Mouse (Mus musculus): ENCODE data around the gene Cux2. TPM values are rescaled to one million over a fixed set of nuclear protein-coding genes. Genes with fewer than 3 reads are reported as not detected.

The Cux2 gene
- total RNA-seq (2015) (0.25 and 0.27 TPM in 2 replicates), total RNA-seq (2017) (0.16 and 0.22 TPM in 2 replicates)

DNA sequence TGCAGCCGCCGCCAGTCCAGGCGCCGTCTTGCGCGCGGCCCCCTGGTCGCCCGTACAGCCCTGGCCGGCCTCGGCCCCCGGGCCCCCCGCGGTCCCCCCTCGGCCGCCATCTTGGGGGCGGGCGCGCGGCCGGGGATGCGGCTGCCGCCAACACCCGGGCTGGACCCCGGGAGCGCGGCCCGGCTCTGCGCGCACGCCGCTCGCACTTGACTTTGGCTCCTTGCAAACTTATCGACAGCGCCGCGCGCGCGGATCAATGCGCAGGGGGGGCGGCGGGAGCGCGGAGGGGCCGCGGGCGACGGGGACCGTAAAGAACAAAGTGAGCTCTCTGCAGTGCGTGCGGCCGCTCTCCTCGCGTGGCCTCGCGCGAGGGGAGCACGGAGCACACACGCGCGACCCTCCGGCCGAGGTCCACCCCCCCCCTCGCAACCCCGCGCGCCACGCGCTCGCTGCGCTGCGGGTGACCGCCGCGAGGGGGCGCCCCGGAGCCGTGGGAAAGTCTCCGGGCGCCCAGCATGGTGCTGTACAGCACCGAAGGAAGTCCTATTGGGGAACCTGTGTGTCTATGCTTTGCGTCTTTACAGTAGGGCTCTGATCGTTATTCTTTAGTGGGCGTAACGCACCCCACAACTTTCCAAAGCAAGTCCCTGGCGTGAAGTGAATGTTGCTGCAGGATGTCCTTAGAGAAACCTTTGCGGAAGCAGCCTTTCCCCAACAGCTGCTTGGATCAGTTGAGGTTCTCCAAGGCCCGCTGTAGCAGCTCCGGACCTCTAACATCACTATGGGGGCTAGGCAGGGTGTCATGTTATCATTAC is at the start of gene Cux2:
Gene Cux2, minus strand, starts transcription at position 86 of the 815 bp plus-strand sequence.
- peak; percentile 52; the same call in 1 of the 2 replicates for ATAC-seq (ENCODE audit: poor library complexity, severe bottlenecking)

DNA sequence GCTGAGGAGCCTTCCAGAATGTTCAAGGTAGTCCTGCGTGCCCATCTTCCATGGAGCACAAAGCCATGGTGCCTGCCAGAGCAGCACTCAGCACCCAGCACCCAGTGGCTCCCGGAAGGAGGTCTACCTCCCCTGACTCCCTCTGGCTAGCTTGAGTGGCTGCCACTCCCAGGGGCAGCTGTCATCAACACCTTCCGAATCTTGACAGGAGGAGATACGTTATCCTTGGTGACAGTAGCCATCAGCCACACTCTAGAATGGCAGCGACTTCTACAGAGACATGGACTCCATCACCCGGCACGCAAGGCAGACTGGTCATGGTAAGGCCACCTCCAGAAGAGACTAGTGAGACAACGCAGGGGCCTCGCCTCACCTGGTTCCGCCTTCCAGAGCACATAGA is 44.5 kb upstream of the Cux2 start:
- ATAC-seq (ENCODE audit: poor library complexity, severe bottlenecking): no peak

DNA sequence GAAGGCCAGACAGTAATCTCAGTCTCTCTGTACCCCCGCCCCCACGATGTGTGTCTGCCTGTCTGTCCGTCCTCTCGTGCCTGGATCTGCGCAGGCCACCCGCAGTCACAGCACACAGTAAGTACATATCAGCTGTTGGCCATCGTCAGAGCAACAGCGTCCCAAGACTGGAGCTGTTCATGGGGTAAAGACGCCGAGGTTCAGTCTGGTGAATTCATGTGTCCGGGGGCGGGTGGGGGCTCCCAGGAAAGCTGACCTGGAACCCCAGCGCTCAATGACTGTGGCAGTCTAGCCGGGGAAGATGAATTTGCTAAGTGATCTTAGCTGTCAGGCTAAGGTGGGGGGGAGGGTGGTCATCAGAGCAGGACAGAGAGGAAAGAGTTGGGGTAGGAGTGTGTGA is 43.8 kb upstream of the Cux2 start:
- ATAC-seq (ENCODE audit: poor library complexity, severe bottlenecking): no peak

DNA sequence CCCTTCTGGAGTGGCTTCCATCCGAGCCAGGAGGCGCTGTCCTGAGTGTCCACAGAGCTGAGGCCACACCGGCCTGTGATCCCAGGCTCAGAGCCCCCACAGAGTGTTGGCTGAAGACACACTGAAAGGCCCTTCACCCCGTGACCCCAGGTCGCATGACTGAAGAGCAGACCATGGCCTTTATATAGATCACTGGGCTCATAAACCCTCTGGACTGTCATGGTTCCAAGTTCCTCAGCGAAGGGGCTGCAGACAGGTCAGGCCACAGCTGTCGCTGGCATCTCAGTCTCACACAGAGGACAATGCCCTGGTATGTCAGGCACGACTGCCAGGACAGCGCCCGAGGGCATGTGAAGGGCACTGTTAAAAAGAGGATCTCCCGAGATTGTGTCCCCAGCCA is 42.9 kb upstream of the Cux2 start:
- ATAC-seq (ENCODE audit: poor library complexity, severe bottlenecking): no peak

DNA sequence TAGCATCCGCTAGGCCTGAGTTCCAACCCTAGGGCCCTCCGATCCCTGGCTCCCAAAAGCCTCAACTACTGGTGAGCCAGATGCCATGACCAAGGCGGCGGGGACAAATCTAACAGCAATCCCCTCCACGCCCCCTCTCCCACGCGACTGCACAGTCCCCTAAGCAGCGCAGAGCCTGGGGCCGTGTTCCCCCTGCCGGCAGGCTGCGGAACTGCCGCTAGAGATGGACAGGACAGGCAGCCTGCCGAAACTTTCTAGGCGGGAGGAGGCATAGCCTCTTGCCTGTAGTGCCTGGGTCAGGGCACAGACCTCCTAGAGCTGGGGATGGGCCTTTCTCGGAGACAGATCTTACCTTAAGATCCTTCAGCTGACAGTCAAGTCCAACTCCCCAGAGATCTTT is 41.2 kb upstream of the Cux2 start:
- ATAC-seq (ENCODE audit: poor library complexity, severe bottlenecking): peak; percentile 87

DNA sequence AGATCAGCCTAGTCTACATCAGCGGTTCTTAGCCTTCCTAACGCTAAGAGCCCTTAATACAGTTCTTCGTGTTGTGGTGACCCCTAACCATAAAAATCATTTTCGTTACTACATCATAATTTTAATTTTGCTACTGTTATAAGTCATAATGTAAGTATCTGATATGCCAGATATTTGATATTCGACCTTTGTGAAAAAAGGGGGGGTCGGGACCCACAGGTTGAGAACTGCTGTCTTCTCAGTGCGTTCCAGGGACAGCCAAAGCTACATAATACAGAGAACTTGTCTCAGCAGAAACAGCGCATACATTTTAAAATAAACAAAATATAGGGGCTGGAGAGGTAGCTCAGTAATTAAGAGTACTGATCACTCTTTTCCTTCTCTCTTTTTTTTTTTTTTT is 39.8 kb upstream of the Cux2 start:
- no peak for ATAC-seq (ENCODE audit: poor library complexity, severe bottlenecking)

DNA sequence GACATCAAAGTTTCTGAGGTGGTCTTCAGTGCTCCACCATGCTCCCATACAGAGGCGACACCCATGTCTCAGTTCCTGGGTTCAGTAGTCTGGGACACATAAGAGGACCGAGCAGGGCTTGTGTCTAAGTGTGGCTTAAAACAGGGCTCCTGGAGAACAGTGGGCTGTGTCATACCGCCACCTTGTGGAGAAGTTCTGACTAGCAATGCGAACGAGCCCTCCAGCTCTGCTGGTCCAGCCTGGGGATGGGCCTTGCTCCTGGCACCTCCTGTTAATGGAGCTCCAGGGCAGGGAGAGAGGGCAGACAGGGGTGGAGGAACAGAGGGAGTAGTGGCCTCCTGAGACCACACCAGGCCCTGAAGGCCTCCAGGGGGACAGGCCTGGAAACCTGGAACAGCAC is 39.0 kb upstream of the Cux2 start:
- peak; percentile 94 for ATAC-seq (ENCODE audit: poor library complexity, severe bottlenecking)

DNA sequence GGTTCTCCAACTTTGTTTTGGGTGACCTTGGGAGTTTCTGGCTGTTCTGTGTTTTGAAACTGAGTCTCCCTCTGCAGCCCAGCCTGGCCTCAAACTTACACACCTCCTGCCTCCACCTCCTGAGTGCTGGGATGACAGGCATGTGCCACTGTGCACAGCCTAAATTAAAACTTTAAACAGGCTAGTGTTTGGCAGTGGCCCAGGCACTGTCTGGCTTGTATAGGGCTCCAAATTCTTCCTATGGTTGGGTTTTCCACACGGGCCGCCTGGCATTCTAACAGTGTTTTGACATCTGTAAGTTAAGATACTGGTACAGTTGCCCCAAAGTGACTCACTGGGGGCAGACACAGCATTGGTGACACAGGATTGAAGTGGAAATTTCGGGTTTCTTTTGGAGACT is 36.2 kb upstream of the Cux2 start:
- ATAC-seq (ENCODE audit: poor library complexity, severe bottlenecking): no peak

DNA sequence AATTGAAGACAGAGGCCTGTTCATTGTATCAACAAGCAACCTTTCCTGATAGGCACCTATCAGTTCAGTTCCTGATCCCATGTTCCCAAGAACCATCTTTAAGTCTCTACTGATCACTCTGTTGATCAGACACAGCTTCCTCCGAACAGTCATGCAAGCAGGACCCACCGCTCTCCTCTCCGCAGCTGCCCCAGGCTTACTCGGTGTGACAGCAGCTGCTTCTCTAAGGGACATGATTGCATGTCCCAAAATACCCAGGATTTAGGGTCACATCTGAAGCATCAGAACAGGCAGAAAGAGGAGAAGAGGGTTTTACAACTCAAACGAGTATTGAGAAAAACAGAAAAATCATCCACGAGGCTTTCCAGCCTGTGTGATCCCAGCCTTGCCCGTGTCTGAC is 35.4 kb upstream of the Cux2 start:
- no peak for ATAC-seq (ENCODE audit: poor library complexity, severe bottlenecking)

DNA sequence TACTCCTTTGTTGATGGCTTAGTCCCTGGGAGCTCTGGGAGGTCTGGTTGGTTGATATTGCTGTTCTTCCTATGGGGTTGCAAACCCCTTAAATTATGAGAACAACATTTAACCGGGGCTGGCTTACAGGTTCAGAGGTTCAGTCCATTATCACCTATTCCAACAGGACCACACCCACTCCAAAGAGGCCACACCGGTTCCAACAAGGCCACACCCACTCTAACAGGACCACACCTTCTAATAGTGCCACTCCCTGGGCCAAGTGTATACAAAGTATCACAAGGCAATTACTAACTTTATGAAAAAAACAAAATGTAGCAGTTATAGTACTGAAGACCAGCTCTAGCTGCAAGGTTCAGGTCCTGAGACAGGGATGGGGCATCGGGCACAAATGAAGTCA is 34.6 kb upstream of the Cux2 start:
- no peak for ATAC-seq (ENCODE audit: poor library complexity, severe bottlenecking)

DNA sequence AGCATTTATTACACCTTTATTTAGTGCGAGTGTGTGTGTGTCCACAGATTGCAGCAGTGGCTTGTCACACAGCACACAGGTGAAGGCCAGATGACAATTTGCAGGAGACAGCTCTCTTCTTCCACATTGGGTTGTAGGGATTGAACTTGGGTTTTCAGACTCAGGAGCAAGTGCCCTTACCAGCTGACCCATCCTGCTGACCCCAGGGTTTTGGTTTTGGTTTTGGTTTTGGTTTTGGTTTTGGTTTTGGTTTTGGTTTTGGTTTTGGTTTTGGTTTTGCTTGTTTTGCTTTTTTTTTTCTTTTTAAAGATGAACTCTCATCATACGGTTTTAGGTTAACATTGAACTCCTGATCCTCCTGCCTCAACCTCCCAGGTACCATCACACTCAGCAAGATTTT is 33.4 kb upstream of the Cux2 start:
- no peak for ATAC-seq (ENCODE audit: poor library complexity, severe bottlenecking)

DNA sequence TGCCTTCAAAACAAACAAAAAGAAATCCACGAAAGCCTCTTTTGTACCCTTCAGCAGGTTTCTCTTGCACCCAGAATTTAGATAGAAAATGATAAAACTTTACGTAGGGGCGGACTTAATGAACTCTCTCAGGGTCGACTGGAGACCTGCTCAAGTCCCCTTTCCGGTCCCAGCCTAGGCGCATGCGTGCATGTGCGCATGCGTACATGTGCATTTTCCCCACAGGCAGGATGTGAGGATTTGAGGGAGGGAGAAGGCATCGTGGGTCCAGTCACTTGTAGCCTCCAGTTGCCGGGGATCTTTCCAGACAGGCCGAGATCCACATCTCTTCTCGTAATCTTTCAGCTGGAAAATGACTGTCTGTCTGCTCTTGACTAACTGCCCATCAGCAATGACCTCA is 31.6 kb upstream of the Cux2 start:
- ATAC-seq (ENCODE audit: poor library complexity, severe bottlenecking): no peak

DNA sequence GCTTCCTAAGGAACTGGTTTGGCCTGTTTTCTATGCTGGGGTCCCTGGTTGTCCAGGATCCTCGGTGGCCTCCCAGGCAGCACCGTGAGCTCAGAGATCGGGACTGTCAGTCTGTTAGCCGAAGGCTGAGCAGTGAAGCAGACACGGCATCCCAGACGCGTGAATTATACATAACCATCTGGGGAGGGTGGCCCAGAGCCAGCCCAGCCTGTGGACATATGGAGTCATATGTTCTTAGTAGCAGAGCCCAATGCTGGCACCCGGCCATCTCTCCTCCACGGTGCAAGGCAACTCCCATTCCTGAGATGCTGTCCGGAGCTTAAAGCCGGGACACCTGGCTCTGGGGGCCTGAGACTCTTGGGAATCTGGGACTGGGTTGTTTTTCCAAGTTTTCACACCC is 31.0 kb upstream of the Cux2 start:
- ATAC-seq (ENCODE audit: poor library complexity, severe bottlenecking): no peak

DNA sequence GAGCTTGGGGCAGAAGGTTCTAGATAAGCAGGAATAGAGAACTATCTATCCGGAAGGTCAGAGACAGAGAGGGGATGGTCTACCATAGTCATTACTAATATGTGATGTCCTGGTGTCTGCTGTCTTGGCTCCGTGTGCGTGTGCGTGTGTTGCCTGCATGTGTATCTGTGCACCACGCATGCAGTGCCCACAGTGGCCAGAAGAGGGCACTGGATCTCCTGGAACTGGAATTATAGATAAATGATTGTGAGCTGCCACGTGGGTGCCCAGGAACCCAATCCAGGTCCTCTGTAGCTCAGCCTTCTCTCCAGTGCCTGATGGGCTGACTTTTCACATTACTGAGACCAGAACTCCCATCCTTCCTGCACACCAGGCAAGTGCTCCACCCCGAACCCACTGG is 29.9 kb upstream of the Cux2 start:
- ATAC-seq (ENCODE audit: poor library complexity, severe bottlenecking): no peak

DNA sequence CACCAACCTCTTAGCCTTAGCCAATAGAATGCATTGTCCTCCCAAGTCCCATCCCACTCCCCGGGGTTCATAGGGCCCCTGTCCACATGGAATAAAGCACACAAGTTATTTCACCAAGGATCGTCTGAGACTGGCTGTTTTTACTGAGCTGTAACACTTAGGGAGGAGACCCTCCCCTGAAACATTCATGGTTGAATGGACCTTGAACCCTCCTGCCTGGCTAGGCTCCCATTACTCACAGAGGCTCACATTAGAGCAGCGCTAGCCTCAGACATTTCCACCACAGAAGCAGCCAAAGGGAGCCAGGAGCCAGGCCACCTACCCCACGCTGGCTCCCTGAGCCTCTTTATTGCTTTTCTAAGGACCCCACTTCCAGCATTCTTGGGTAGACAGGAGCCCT is 27.3 kb upstream of the Cux2 start:
- ATAC-seq (ENCODE audit: poor library complexity, severe bottlenecking): no peak

DNA sequence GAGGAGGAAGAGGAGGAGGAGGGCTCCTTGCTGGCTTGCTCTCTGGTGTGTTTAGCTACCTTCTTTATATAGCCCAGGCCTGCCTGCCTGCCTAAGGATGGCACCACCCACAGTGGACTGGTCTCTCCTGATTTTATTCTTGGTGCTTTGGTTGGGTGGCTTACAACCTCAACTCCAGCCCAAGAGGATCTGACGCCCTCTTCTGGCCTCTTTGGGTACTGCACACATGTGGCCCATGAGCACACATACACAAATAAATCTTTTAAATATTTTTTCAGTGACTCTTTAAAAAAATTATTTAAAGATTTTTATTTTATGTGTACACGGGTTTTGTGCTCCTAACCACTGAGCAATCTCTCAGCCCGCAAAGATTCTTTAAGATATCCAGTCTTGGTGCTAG is 25.8 kb upstream of the Cux2 start:
- ATAC-seq (ENCODE audit: poor library complexity, severe bottlenecking): no peak

DNA sequence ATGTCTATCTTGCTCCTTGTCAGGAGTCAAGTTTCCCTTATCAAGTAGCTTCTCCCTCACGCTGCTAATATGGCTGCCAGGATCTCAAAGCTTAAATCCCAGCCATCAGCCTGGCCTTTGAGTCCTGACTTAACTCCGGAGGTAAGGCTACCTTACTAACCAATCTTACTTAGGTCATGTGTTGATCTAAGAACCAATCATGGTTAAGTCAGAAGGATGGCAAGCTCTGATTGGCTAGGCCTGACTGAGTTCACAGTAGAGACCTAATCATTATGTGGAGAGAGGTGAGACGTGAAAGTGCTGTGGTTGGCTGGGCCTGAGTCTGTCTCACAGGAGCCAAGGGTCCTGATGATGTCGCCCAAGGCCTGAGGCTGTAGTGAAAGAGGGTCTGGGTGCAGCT is 22.1 kb upstream of the Cux2 start:
- no peak for ATAC-seq (ENCODE audit: poor library complexity, severe bottlenecking)

DNA sequence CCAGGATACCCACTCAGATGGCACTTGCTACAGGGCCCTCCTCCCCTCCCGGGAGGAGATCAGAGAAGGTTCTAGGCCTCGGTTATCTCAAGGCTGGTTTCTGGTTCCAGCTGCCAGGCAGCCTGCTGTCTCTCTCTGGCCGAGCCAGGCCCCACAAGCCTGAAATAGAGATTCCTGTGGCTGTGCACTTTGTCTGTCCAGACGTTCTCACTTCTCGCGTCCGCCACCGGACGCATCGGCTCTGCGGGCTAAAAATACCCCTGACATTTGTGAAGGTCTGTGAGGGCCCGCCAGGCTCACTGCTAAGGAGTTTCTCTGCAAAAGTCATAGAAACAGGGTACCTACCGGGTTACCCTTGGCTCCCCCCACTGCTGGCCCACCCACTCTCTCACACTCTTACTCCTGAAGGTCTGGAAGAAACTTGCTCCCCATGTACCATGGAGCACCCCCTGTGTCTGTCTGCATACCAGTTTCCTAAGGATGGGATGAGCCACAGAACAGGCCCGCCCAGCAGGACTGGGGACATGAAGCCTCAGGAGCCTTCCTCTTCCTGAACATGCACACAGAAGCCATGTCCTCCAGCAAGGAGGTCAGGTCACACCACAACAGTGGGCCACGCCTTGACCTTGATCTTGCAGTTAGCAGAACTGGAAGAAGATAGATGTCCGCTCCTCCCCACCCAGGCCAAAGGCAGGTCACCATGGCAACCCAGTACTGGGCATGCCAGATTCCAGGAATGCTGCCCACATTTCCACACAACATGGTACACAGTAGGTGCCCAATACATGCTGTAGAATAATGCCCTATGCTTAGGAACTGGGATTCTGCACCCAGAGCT is 21.3 kb upstream of the Cux2 start:
- no peak for ATAC-seq (ENCODE audit: poor library complexity, severe bottlenecking)

DNA sequence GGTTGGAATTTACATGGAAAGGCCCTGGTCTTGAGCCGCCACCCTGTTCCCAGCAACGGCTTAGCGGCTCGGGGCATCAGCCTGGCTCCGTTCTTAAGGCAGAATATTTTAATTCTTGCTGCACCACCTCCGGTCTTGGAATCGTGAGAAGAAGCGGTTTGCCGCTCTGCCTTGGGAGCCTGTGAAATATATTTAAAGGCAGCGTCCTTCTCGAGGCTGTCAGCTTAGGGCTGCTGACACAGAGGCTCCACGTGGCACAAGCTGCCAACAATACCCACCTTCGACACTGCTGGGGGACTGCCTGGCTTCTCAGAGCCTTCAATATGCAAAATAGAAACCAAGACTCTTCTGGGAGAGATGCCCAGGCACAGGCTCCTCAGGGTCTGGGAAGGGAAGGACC is 18.7 kb upstream of the Cux2 start:
- ATAC-seq (ENCODE audit: poor library complexity, severe bottlenecking): no peak

DNA sequence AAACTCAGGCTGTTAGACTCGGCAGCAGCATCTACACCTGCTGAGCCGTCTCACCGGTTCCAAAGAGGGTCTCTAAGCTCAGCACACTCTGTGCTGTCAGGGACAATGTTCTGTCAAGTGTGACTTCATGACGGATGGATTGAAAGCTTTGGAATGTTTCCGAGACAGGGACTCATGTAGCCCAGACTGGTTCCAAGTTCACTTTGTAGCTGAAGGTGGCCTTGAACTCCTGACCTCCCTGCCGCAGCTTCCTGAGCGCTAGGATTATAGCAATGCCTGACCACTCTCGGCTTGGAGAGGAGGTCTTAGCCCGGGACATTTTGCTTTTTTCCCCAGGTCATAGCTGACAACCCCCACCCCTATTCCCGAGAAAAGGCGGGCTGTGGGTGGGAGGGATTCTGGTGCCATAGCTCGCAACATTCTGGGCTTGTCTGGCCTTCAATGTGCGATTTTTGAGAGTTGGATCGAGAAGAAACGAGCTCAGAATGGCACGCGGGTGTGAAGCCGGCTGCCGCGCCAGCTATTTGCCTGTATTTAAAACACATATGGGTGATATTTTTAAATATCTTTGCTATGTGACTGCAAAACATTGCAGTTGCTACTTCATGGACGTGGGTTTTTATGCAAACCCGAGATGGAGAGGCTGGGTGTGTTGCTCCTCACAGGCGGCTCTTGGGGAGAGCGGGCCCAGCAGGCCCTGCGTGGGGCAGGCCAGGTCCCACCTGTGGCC is 13.5 kb upstream of the Cux2 start:
- no peak for ATAC-seq (ENCODE audit: poor library complexity, severe bottlenecking)

DNA sequence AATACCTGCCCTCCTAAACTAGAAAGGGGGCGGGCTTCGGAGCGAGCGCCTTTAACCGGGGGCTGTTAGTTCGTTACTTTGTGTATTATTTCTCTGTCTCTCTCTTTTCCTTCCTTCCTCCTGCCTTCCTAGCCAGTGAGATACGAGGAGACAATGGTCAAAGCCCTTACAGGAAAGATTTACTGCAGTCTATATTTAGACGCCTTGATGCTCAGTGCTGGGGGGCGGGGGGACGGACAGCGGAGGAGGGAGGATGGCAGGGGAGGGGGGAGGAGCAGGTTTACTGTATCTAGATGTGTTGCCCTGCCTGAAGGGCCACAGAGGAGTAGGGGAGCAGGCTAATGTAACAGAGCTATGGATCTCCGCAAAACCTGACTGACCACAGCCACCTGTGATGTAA is 12.6 kb upstream of the Cux2 start:
- ATAC-seq (ENCODE audit: poor library complexity, severe bottlenecking): no peak
